In genomic region chr11:118376323-118376722, GRCm38 (mm10) we compare ENCODE assay signal across 4 mouse cellular contexts. TPM values are rescaled to one million over a fixed set of nuclear protein-coding genes. Genes with fewer than 3 reads are reported as not detected.
"Had no signal": no experiment of that assay in that cellular context is flagged by ENCODE, and none has a peak within 500 bp of the region (broad histone marks: within the 10 kb centered on the region; RNA-seq: fewer than 3 reads in every experiment).

No protein-coding gene starts in this region.

RNA-seq across cellular contexts. Expression of gene Cep295nl, which starts 34.0 kb away (rescaled TPM):
- polyA plus RNA-seq: small intestine, adult 2 months; spleen, adult 2 months; stomach, embryonic 14.5 days had no signal

RNA-seq across cellular contexts. Expression of gene C1qtnf1, which starts 51.7 kb away (rescaled TPM):
- total RNA-seq: neutrophil, adult 5-6 weeks had no signal
